Mouse (Mus musculus) MEL (cell line): Measurements from ENCODE around the gene Map3k10.

Source experiments
- CTCF ChIP-seq, 3 experiments: IDR thresholded peaks in 2 of 3; conservative IDR thresholded peaks in 1 of 3; 2 replicates each; pipeline ENCODE4 v1.5.1; 2011 to 2012; ENCODE audit warnings: low read length in 3 of 3, low read depth in 2 of 3, mild to moderate bottlenecking in 2 of 3, improper control_type of control experiment in 1 of 3, inconsistent platforms in 1 of 3, mixed read lengths in 1 of 3, moderate library complexity in 1 of 3; ENCODE audit not compliant: control insufficient read depth in 1 of 3, insufficient read depth in 1 of 3, poor library complexity in 1 of 3, severe bottlenecking in 1 of 3
- E2F4 ChIP-seq: IDR thresholded peaks from 2 replicates; pipeline ENCODE4 v1.6.1; 2011; ENCODE audit warnings: low read depth, low read length, improper control_type of control experiment, borderline replicate concordance
- HCFC1 ChIP-seq: IDR thresholded peaks from 2 replicates; pipeline ENCODE4 v1.6.1; 2012; ENCODE audit warnings: low read depth, mild to moderate bottlenecking, inconsistent platforms, low read length, improper control_type of control experiment, moderate library complexity
- MAX ChIP-seq: IDR thresholded peaks from 2 replicates; pipeline ENCODE4 v1.6.1; 2011; ENCODE audit warnings: low read length, improper control_type of control experiment
- NRF1 ChIP-seq: IDR thresholded peaks from 2 replicates; pipeline ENCODE4 v1.6.1; 2014; ENCODE audit warnings: low read depth, mild to moderate bottlenecking, inconsistent platforms, low read length, improper control_type of control experiment, moderate library complexity; ENCODE audit not compliant: poor library complexity, insufficient read depth, severe bottlenecking
- POLR2A ChIP-seq, 2 experiments: IDR thresholded peaks; 2 replicates each; pipeline ENCODE4 v1.6.1; 2011 to 2012; ENCODE audit warnings: low read length in 2 of 2, mild to moderate bottlenecking in 2 of 2, control low read depth in 1 of 2, improper control_type of control experiment in 1 of 2, low read depth in 1 of 2, moderate library complexity in 1 of 2; ENCODE audit not compliant: control insufficient read depth in 1 of 2, insufficient read depth in 1 of 2, poor library complexity in 1 of 2
- RAD21 ChIP-seq: IDR thresholded peaks from 2 replicates; pipeline ENCODE4 v1.6.1; 2011; ENCODE audit warnings: mild to moderate bottlenecking, low read depth, low read length, improper control_type of control experiment
- TAL1 ChIP-seq: IDR thresholded peaks from 2 replicates; pipeline ENCODE4 v1.6.1; 2012; ENCODE audit warnings: mild to moderate bottlenecking, inconsistent platforms, low read length, moderate library complexity, mixed read lengths
- TBP ChIP-seq: IDR thresholded peaks from 2 replicates; pipeline ENCODE4 v1.8.0; 2011; ENCODE audit warnings: low read depth, low read length, improper control_type of control experiment
- USF2 ChIP-seq, 2 experiments: IDR thresholded peaks; 2 replicates each; pipeline ENCODE4 v1.6.1; 2011 to 2012; ENCODE audit warnings: improper control_type of control experiment in 2 of 2, low read length in 2 of 2, borderline replicate concordance in 1 of 2, inconsistent platforms in 1 of 2, low read depth in 1 of 2, mild to moderate bottlenecking in 1 of 2; ENCODE audit not compliant: insufficient read depth in 1 of 2
- ZC3H11A ChIP-seq: IDR thresholded peaks from 2 replicates; pipeline ENCODE4 v1.6.1; 2012; ENCODE audit warnings: low read depth, mild to moderate bottlenecking, inconsistent platforms, low read length, improper control_type of control experiment

DNA sequence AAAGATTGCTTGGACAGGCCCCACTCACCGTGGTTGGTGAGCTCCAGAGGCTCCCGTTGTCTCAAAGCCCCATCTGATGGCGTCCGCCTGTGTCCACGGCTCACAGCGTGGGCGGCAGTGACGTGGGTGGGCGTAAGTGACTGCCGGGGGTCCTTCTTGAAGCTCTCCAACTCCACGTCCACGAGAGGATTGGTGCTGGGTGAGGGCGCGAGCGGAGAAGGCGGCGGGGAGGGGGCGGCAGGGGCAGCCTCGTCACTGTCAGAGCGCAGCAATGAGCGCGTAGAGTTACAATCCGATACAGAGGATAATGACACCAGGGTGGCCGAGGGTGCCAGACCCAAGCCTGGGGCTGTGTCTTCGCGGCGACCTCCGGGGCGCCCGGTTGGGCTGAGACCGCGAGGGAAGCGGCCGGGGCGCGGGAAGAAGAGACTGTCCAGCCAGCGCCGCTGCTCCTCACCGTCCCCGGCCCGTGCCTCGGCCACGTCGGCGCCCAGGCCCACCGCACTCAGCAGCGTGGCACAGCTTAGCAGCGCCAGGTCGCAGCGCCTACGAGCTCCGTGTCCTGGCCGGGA is 16.5 kb downstream of the Map3k10 start:
- TF ChIP-seq TBP: no peak
- no peak for TF ChIP-seq CTCF (IDR thresholded peaks at IDR 0.05 in 2 of 3, conservative IDR thresholded peaks at IDR 0.05 in 1 of 3; ENCODE audit: control insufficient read depth in 1 of 3, insufficient read depth in 1 of 3, low read depth in 2 of 3, low read length in 3 of 3, poor library complexity in 1 of 3, severe bottlenecking in 1 of 3)
- TF ChIP-seq MAX: no peak
- no peak for TF ChIP-seq TAL1
- no peak for TF ChIP-seq E2F4
- TF ChIP-seq ZC3H11A: no peak
- TF ChIP-seq NRF1: no peak
- no peak for TF ChIP-seq POLR2A (IDR thresholded peaks at IDR 0.05; ENCODE audit: control insufficient read depth in 1 of 2, insufficient read depth in 1 of 2, low read depth in 1 of 2, low read length in 2 of 2, poor library complexity in 1 of 2)
- no peak for TF ChIP-seq HCFC1
- no peak for TF ChIP-seq USF2 (IDR thresholded peaks at IDR 0.05; ENCODE audit: borderline replicate concordance in 1 of 2, insufficient read depth in 1 of 2, low read depth in 1 of 2, low read length in 2 of 2)
- TF ChIP-seq RAD21: no peak
